Mouse (Mus musculus) ES-Bruce4 (cell line): Measurements from ENCODE around the gene Serpina5. TPM values are rescaled to one million over a fixed set of nuclear protein-coding genes. Genes with fewer than 3 reads are reported as not detected.

Experiments used
- H3K27ac ChIP-seq: 2 replicates; pipeline ENCODE4 v1.5.1; 2012; ENCODE audit warnings: low read length, inconsistent platforms; ENCODE audit not compliant: insufficient read depth
- H3K27me3 ChIP-seq: 2 replicates; pipeline ENCODE4 v1.6.1; 2012; ENCODE audit warnings: mild to moderate bottlenecking, low read length, inconsistent platforms; ENCODE audit not compliant: control insufficient read depth, poor library complexity, insufficient read depth, severe bottlenecking
- H3K36me3 ChIP-seq: 2 replicates; pipeline ENCODE4 v1.6.1; 2012; ENCODE audit warnings: inconsistent platforms, mild to moderate bottlenecking, low read length, moderate library complexity; ENCODE audit not compliant: control insufficient read depth, poor library complexity, insufficient read depth, severe bottlenecking
- H3K4me1 ChIP-seq: one replicate; pipeline ENCODE4 v1.8.1; 2011; ENCODE audit warnings: low read length; ENCODE audit not compliant: control insufficient read depth, insufficient read depth
- H3K4me3 ChIP-seq: 2 replicates; pipeline ENCODE4 v1.5.1; 2011; ENCODE audit warnings: low read depth, mild to moderate bottlenecking, low read length
- H3K9ac ChIP-seq: 2 replicates; pipeline ENCODE4 v1.6.1; 2012; ENCODE audit warnings: low read depth, mild to moderate bottlenecking, inconsistent platforms; ENCODE audit not compliant: poor library complexity, severe bottlenecking
- H3K9me3 ChIP-seq: replicated peaks from 2 replicates; pipeline ENCODE4 v1.6.1; 2012; ENCODE audit warnings: mild to moderate bottlenecking, low read length, inconsistent platforms; ENCODE audit not compliant: control insufficient read depth, poor library complexity, insufficient read depth, severe bottlenecking
- CTCF ChIP-seq: IDR thresholded peaks from one replicate; pipeline ENCODE4 v1.8.1; 2011; ENCODE audit warnings: low read depth, low read length
- EP300 ChIP-seq: IDR thresholded peaks from 2 replicates; pipeline ENCODE4 v1.6.1; 2011; ENCODE audit warnings: low read depth, low read length; ENCODE audit not compliant: insufficient read depth
- POLR2A ChIP-seq: IDR thresholded peaks from one replicate; pipeline ENCODE4 v1.8.1; 2011; ENCODE audit warnings: low read length; ENCODE audit not compliant: insufficient read depth
- polyA plus RNA-seq: library from polyadenylated mRNA; stranded (reverse); fragments of >200 nt; gene quantifications from 2 replicates; pipeline ENCODE4 v1.2.4, GENCODE M21; 2011; ENCODE audit warnings: low read depth; ENCODE audit not compliant: missing spikeins, insufficient read depth, insufficient read length

Gene Serpina5
- polyA plus RNA-seq = not detected in 2 replicates

- Histone ChIP-seq H3K36me3 (no peaks in the 10 kb centered on the region), H3K27me3 (no peaks in the 10 kb centered on the region), H3K27ac (no peak within 1 kb of the TSS), H3K9ac (no peak within 1 kb of the TSS), H3K4me3 (no peak within 1 kb of the TSS), H3K9me3 (no peaks in the 10 kb centered on the region), H3K4me1 (no peaks in the 10 kb centered on the region)
- TF ChIP-seq EP300 (no peak), POLR2A (no peak), CTCF (no peak)
Observed at GRCm38 (mm10) chr12:104100768-104101167, at the start of gene Serpina5. TSS of gene Serpina5 (plus strand) at chr12:104101113.

- no peak for TF ChIP-seq CTCF
- no peak for TF ChIP-seq POLR2A
- no peak for TF ChIP-seq EP300
- no peaks in the 10 kb centered on the region for H3K36me3 ChIP-seq
- H3K27ac ChIP-seq = no peak overlapping the region
Observed at GRCm38 (mm10) chr12:104053995-104054394, 46.9 kb upstream of the Serpina5 start.

GRCm38 (mm10) chr12:104055755-104056154, 45.2 kb upstream of the Serpina5 start:
- H3K27me3 ChIP-seq = no peaks in the 10 kb centered on the region
- H3K27ac ChIP-seq = no peak overlapping the region
- no peaks in the 10 kb centered on the region for H3K36me3 ChIP-seq
- TF ChIP-seq CTCF = no peak
- no peak for TF ChIP-seq EP300
- TF ChIP-seq POLR2A = no peak
- H3K9me3 ChIP-seq = no peaks in the 10 kb centered on the region
- no peak overlapping the region for H3K9ac ChIP-seq
- no peak overlapping the region for H3K4me3 ChIP-seq
- no peaks in the 10 kb centered on the region for H3K4me1 ChIP-seq

More at GRCm38 (mm10) chr12:104053995-104054394, 46.9 kb upstream of the Serpina5 start:
- no peaks in the 10 kb centered on the region for H3K9me3 ChIP-seq
- H3K4me1 ChIP-seq = no peaks in the 10 kb centered on the region
- no peaks in the 10 kb centered on the region for H3K27me3 ChIP-seq
- no peak overlapping the region for H3K4me3 ChIP-seq
- no peak overlapping the region for H3K9ac ChIP-seq

GRCm38 (mm10) chr12:104057050-104057449, 43.9 kb upstream of the Serpina5 start:
- H3K27me3 ChIP-seq = no peaks in the 10 kb centered on the region
- H3K27ac ChIP-seq = no peak overlapping the region
- H3K9me3 ChIP-seq = no peaks in the 10 kb centered on the region
- TF ChIP-seq EP300 = no peak
- no peak for TF ChIP-seq CTCF
- no peak for TF ChIP-seq POLR2A
- H3K4me1 ChIP-seq = no peaks in the 10 kb centered on the region
- no peak overlapping the region for H3K4me3 ChIP-seq
- H3K36me3 ChIP-seq = no peaks in the 10 kb centered on the region
- H3K9ac ChIP-seq = no peak overlapping the region

- Histone ChIP-seq H3K9ac (no peak overlapping the region), H3K9me3 (no peaks in the 10 kb centered on the region), H3K36me3 (no peaks in the 10 kb centered on the region), H3K27me3 (no peaks in the 10 kb centered on the region), H3K4me3 (no peak overlapping the region), H3K4me1 (no peaks in the 10 kb centered on the region), H3K27ac (no peak overlapping the region)
- TF ChIP-seq POLR2A = no peak
- no peak for TF ChIP-seq CTCF
- no peak for TF ChIP-seq EP300
Observed at GRCm38 (mm10) chr12:104057531-104057930, 43.4 kb upstream of the Serpina5 start.

GRCm38 (mm10) chr12:104060126-104060525, 40.8 kb upstream of the Serpina5 start:
- H3K27ac ChIP-seq = no peak overlapping the region
- H3K4me3 ChIP-seq = no peak overlapping the region
- no peaks in the 10 kb centered on the region for H3K9me3 ChIP-seq
- H3K27me3 ChIP-seq = no peaks in the 10 kb centered on the region
- H3K4me1 ChIP-seq = no peaks in the 10 kb centered on the region
- TF ChIP-seq CTCF = no peak
- no peak for TF ChIP-seq EP300
- TF ChIP-seq POLR2A = no peak
- H3K9ac ChIP-seq = no peak overlapping the region
- no peaks in the 10 kb centered on the region for H3K36me3 ChIP-seq
